Mouse (Mus musculus) embryonic facial prominence, embryonic 10.5 days (tissue): ENCODE results near the gene Tmem178b. TPM values are rescaled to one million over a fixed set of nuclear protein-coding genes. Genes with fewer than 3 reads are reported as not detected.

Experiments used
- DNase-seq: peaks from one replicate; pipeline ENCODE4 v3.0.0-alpha.2; 2017; ENCODE audit warnings: low spot score
- H3K27ac ChIP-seq: fragments of 300-500 bp; sonication (generic); replicated peaks from 2 replicates; pipeline ENCODE4 v1.5.1; 2016; ENCODE audit warnings: mild to moderate bottlenecking
- H3K27me3 ChIP-seq: fragments of 300-500 bp; sonication (generic); replicated peaks from 2 replicates; pipeline ENCODE4 v1.6.1; 2016; ENCODE audit warnings: low read depth, mild to moderate bottlenecking; ENCODE audit not compliant: poor library complexity, severe bottlenecking
- H3K36me3 ChIP-seq: fragments of 300-500 bp; sonication (generic); replicated peaks from 2 replicates; pipeline ENCODE4 v1.6.1; 2016; ENCODE audit warnings: mild to moderate bottlenecking, moderate library complexity
- H3K4me1 ChIP-seq: fragments of 300-500 bp; sonication (generic); 2 replicates; pipeline ENCODE4 v1.6.1; 2016
- H3K4me3 ChIP-seq: fragments of 300-500 bp; sonication (generic); 2 replicates; pipeline ENCODE4 v1.5.1; 2016; ENCODE audit warnings: mild to moderate bottlenecking, moderate library complexity
- H3K9me3 ChIP-seq: fragments of 300-500 bp; sonication (generic); 2 replicates; pipeline ENCODE4 v1.6.1; 2016; ENCODE audit warnings: mild to moderate bottlenecking
- WGBS: fragments of 180-500 bp; shearing (Covaris S2); methylation state at CpG from one replicate; pipeline ENCODE4 v1.1.7; 2016; 5-methylcytosine and 5-hydroxymethylcytosine counted together
- polyA plus RNA-seq: library from polyadenylated mRNA; unstranded; fragments of >200 nt; fragmentation: Nextera tagmentation; extraction: Ambion mirVana; gene quantifications from 2 replicates; pipeline ENCODE4 v1.2.1, GENCODE M21; 2016

The Tmem178b gene
- polyA plus RNA-seq, 1 experiment from 2014 or later: 1.5 TPM

DNA sequence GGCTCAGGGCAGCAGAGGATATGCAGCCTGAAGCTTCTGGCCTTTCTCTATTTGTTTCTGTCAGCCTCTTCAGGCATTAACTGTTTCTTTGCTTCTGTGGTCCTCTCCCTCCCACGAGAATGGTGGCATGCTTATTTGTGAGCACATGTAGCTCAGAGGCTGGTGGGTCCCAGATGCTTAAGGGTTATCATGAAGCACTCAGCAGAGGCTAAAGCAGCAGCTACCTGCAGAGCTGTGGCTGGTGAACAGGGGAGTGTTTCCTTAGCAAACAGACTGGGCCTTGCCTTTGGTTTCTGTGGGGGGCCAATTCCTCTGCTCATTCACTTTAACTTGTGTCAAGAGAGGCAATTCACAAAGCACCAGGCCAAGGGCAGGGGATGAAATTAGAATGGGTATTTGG lies 203.0 kb downstream of the Tmem178b start:
- no peaks in the 10 kb centered on the region for H3K9me3 ChIP-seq
- H3K27ac ChIP-seq: no peak overlapping the region
- 27% methylated on average over 1 of the region's 1 CpGs for WGBS

GRCm38 (mm10) chr6:40076670-40077313 lies 203.7 kb downstream of the Tmem178b start:
- Histone ChIP-seq H3K4me1 (no peaks in the 10 kb centered on the region), H3K4me3 (no peak overlapping the region), H3K27me3 (no peaks in the 10 kb centered on the region), H3K36me3 (no peaks in the 10 kb centered on the region), H3K9me3 (no peaks in the 10 kb centered on the region), H3K27ac (no peak overlapping the region)
- 86% methylated on average over 5 of the region's 5 CpGs for WGBS
- DNase-seq: no peak

More for the DNA sequence above, 203.0 kb downstream of the Tmem178b start:
- no peaks in the 10 kb centered on the region for H3K36me3 ChIP-seq
- H3K4me1 ChIP-seq: peaks cover 2% of the 10 kb centered on the region; the same call in 1 of the 2 replicates
- H3K4me3 ChIP-seq: no peak overlapping the region
- H3K27me3 ChIP-seq: no peaks in the 10 kb centered on the region
- no peak for DNase-seq

DNA sequence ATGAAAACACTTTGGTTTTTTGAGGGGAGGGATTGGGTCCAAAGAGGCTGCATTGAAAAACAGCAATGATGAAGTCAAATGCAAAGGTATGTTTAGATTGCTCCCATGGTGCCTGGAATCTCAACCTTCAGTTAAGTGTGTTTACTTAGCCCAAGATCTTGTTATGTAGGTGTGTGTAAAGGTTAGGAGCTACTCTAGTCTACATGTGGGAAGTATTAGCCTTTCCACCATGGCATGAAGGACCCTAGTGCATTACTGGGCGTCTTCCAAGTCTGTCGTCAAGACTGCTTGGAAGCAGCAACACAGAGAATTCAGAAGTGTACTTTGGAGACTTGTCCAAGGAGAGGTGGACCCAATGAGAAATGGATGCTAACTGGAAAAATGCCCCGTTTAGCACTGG lies 205.3 kb downstream of the Tmem178b start:
- Histone ChIP-seq H3K27ac (no peak overlapping the region), H3K4me1 (no peaks in the 10 kb centered on the region), H3K27me3 (no peaks in the 10 kb centered on the region), H3K4me3 (no peak overlapping the region), H3K36me3 (no peaks in the 10 kb centered on the region), H3K9me3 (no peaks in the 10 kb centered on the region)
- no peak for DNase-seq
- WGBS: 82% methylated on average over 3 of the region's 3 CpGs

DNA sequence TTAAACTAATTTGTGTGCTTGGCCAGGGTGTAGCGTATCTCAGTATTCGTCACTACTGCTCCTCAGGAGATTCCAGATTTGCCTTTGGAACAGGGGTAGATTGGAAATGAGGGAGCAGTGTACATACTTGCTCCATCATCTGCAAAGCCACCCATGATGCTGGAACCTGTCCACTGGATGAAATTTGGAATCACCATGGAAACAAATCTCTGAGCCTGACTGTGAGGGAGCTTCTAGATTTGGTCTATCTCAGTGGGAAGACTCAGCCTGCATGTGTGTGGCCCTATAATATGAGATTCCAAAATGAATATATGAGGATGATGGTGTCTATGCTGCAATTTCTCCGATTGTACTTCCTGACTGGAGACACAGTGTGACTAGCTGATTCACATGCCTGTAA lies 210.7 kb downstream of the Tmem178b start:
- H3K4me3 ChIP-seq: no peak overlapping the region
- no peaks in the 10 kb centered on the region for H3K4me1 ChIP-seq
- H3K36me3 ChIP-seq: no peaks in the 10 kb centered on the region
- DNase-seq: no peak
- no peaks in the 10 kb centered on the region for H3K9me3 ChIP-seq
- no peaks in the 10 kb centered on the region for H3K27me3 ChIP-seq
- H3K27ac ChIP-seq: no peak overlapping the region
- 86% methylated on average over 3 of the region's 3 CpGs for WGBS

DNA sequence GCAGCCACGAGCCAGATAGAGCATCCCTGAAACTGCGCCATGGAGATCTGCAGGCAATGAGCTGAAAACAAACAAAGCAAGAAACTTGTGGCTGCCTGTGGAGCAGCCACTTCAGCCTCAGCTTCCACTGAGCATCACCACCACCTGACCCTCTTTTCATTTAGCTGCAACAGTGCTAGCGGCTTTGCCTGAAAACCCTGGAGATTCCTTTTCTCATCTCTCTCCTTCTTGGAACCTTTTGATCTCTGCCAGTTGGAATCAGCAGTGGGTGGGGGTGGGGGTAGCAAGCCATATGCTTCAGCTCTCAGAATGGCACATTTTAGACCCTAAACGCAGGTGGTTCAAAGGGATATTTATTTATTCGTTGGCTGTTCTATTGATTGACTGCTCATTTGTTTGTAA lies 218.2 kb downstream of the Tmem178b start:
- Histone ChIP-seq H3K27ac (no peak overlapping the region), H3K4me3 (no peak overlapping the region), H3K9me3 (no peaks in the 10 kb centered on the region), H3K27me3 (no peaks in the 10 kb centered on the region), H3K4me1 (peaks cover 4% of the 10 kb centered on the region; the same call in 1 of the 2 replicates), H3K36me3 (no peaks in the 10 kb centered on the region)
- no peak for DNase-seq
- WGBS: 42% methylated on average over 5 of the region's 5 CpGs

GRCm38 (mm10) chr6:40098498-40098897 lies 225.4 kb downstream of the Tmem178b start:
- WGBS: 83% methylated on average over 2 of the region's 2 CpGs
- no peak overlapping the region for H3K27ac ChIP-seq
- no peaks in the 10 kb centered on the region for H3K36me3 ChIP-seq
- no peaks in the 10 kb centered on the region for H3K9me3 ChIP-seq
- no peaks in the 10 kb centered on the region for H3K27me3 ChIP-seq
- no peaks in the 10 kb centered on the region for H3K4me1 ChIP-seq
- DNase-seq: no peak
- H3K4me3 ChIP-seq: no peak overlapping the region

GRCm38 (mm10) chr6:40101785-40102184 lies 228.7 kb downstream of the Tmem178b start:
- Histone ChIP-seq H3K9me3 (no peaks in the 10 kb centered on the region), H3K36me3 (no peaks in the 10 kb centered on the region), H3K4me3 (no peak overlapping the region), H3K4me1 (no peaks in the 10 kb centered on the region), H3K27me3 (no peaks in the 10 kb centered on the region), H3K27ac (no peak overlapping the region)
- no peak for DNase-seq
- WGBS: 87% methylated on average over 4 of the region's 4 CpGs

GRCm38 (mm10) chr6:40102863-40103262 lies 229.8 kb downstream of the Tmem178b start:
- 79% methylated on average over 4 of the region's 4 CpGs for WGBS
- Histone ChIP-seq H3K27me3 (no peaks in the 10 kb centered on the region), H3K9me3 (no peaks in the 10 kb centered on the region), H3K27ac (no peak overlapping the region), H3K4me1 (no peaks in the 10 kb centered on the region), H3K4me3 (no peak overlapping the region), H3K36me3 (no peaks in the 10 kb centered on the region)
- DNase-seq: no peak

- Histone ChIP-seq H3K36me3 (no peaks in the 10 kb centered on the region), H3K4me1 (no peaks in the 10 kb centered on the region), H3K9me3 (no peaks in the 10 kb centered on the region), H3K27me3 (no peaks in the 10 kb centered on the region), H3K4me3 (no peak overlapping the region), H3K27ac (no peak overlapping the region)
- 79% methylated on average over 5 of the region's 5 CpGs for WGBS
- DNase-seq: no peak
These were observed 237.0 kb downstream of the Tmem178b start for GRCm38 (mm10) chr6:40110029-40110428.

DNA sequence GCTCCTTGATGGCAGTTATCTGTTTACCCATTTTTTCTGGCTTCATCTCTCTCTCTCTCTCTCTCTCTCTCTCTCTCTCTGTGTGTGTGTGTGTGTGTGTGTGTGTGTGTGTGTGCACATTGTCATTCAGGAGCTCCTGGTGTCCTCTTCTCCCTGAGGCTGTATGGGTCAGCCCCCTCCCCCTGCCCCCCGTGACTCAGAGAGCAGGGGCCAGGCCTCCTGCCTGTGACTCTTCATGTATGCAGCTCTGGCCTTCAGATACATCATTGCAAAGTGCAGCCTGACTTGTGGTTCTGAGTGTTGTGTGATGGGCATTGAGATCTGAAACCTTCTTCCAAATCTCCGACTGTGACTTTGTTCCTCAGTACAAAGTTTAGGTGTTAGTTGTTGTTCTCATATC lies 237.7 kb downstream of the Tmem178b start:
- 83% methylated on average over 2 of the region's 2 CpGs for WGBS
- Histone ChIP-seq H3K9me3 (no peaks in the 10 kb centered on the region), H3K4me3 (no peak overlapping the region), H3K4me1 (no peaks in the 10 kb centered on the region), H3K27ac (no peak overlapping the region), H3K27me3 (no peaks in the 10 kb centered on the region), H3K36me3 (no peaks in the 10 kb centered on the region)
- no peak for DNase-seq

DNA sequence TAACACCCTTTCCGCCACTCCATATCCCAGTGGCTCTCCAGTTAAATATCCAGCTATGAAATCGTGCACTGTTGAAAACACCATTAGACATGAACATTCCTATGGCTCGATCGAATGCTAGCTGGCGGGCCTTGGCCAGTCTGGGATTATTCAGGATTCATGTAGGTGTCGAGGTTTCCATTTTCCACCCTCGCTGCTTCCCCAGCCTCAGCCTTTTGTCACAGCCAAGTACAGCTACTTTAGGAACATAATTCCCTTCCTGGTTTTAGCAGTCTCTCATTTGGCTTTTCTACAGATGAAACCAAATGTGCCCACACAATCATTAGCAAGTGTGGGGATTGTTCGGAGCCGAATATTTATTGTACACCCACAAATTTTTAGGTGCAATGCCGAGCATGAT lies 239.4 kb downstream of the Tmem178b start:
- WGBS: 88% methylated on average over 10 of the region's 10 CpGs

DNA sequence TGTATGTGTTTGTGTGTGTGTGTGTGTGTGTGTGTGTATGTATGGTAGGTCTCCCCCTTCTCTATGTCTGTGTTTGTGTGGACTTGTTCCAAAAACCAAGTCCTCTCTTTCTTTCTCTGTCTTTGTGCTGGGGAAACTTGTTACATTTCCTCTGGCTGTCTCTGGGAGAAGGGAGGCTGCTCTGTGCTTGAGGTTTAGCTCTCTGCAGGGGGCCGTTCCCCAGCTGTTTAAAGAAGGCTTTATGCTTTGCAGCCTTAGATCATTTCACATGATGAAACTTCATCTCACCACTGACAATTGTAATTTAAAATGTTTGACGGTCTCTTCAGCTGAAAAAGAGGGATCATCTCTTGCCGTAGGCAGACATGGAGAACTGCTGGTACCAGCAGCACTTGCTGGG lies 243.2 kb downstream of the Tmem178b start:
- 59% methylated on average over 3 of the region's 3 CpGs for WGBS
- Histone ChIP-seq H3K27me3 (no peaks in the 10 kb centered on the region), H3K9me3 (no peaks in the 10 kb centered on the region), H3K36me3 (no peaks in the 10 kb centered on the region), H3K27ac (no peak overlapping the region), H3K4me1 (no peaks in the 10 kb centered on the region), H3K4me3 (no peak overlapping the region)
- DNase-seq: no peak

More for the DNA sequence above, 239.4 kb downstream of the Tmem178b start:
- no peak overlapping the region for H3K27ac ChIP-seq
- no peak overlapping the region for H3K4me3 ChIP-seq
- H3K27me3 ChIP-seq: no peaks in the 10 kb centered on the region
- H3K4me1 ChIP-seq: no peaks in the 10 kb centered on the region
- H3K9me3 ChIP-seq: no peaks in the 10 kb centered on the region
- DNase-seq: no peak
- H3K36me3 ChIP-seq: no peaks in the 10 kb centered on the region

GRCm38 (mm10) chr6:40120176-40120575 lies 247.1 kb downstream of the Tmem178b start:
- Histone ChIP-seq H3K27me3 (no peaks in the 10 kb centered on the region), H3K36me3 (no peaks in the 10 kb centered on the region), H3K4me3 (no peak overlapping the region), H3K4me1 (no peaks in the 10 kb centered on the region), H3K9me3 (no peaks in the 10 kb centered on the region), H3K27ac (no peak overlapping the region)
- WGBS: 88% methylated on average over 2 of the region's 2 CpGs
- no peak for DNase-seq
